Mouse (Mus musculus) liver, embryonic 13.5 days (tissue): Measurements from ENCODE around the gene Olfr1352. TPM values are rescaled to one million over a fixed set of nuclear protein-coding genes. Genes with fewer than 3 reads are reported as not detected.
"Not testable (repeated sequence)": the region's sequence is repeated elsewhere in the genome, so short reads cannot be mapped to it uniquely, and the experiment has no call there.

Experiments
- ATAC-seq: fragments of 200-750 bp; cut with Nextera tagmentation; 2 replicates; pipeline ENCODE4 v1.8.0; 2017; ENCODE audit warnings: low read depth, mild to moderate bottlenecking, moderate number of reproducible peaks, moderate library complexity
- DNase-seq: peaks from one replicate; pipeline ENCODE4 v3.0.0; 2022
- H3K27ac ChIP-seq: fragments of 300-500 bp; sonication (generic); 2 replicates; pipeline ENCODE4 v1.5.1; 2015; ENCODE audit warnings: moderate library complexity, mild to moderate bottlenecking, inconsistent platforms
- H3K27me3 ChIP-seq: fragments of 300-500 bp; sonication (generic); 2 replicates; pipeline ENCODE4 v1.6.1; 2015; ENCODE audit warnings: mild to moderate bottlenecking, inconsistent platforms
- H3K36me3 ChIP-seq: fragments of 300-500 bp; sonication (generic); 2 replicates; pipeline ENCODE4 v1.6.1; 2015; ENCODE audit warnings: mild to moderate bottlenecking, inconsistent platforms
- H3K4me1 ChIP-seq: fragments of 300-500 bp; sonication (generic); replicated peaks from 2 replicates; pipeline ENCODE4 v1.6.1; 2015; ENCODE audit warnings: inconsistent platforms
- H3K4me2 ChIP-seq: fragments of 300-500 bp; sonication (generic); 2 replicates; pipeline ENCODE4 v1.6.1; 2015; ENCODE audit warnings: inconsistent platforms, mild to moderate bottlenecking, moderate library complexity
- H3K4me3 ChIP-seq: fragments of 300-500 bp; sonication (generic); replicated peaks from 2 replicates; pipeline ENCODE4 v1.5.1; 2015; ENCODE audit warnings: mild to moderate bottlenecking, inconsistent platforms
- H3K9ac ChIP-seq: fragments of 300-500 bp; sonication (generic); 2 replicates; pipeline ENCODE4 v1.6.1; 2015; ENCODE audit warnings: mild to moderate bottlenecking, inconsistent platforms
- H3K9me3 ChIP-seq: fragments of 300-500 bp; sonication (generic); replicated peaks from 2 replicates; pipeline ENCODE4 v1.6.1; 2016; ENCODE audit warnings: inconsistent platforms
- WGBS: fragments of 180-500 bp; shearing (Covaris S2); methylation state at CpG from one replicate; pipeline ENCODE4 v1.1.7; 2015; ENCODE audit not compliant: insufficient replicate concordance; 5-methylcytosine and 5-hydroxymethylcytosine counted together
- polyA plus RNA-seq: library from polyadenylated mRNA; unstranded; fragments of >200 nt; fragmentation: Nextera tagmentation; extraction: Ambion mirVana; gene quantifications from 2 replicates; pipeline ENCODE4 v1.2.1, GENCODE M21; 2015

The Olfr1352 gene
- polyA plus RNA-seq = not detected in 2 replicates

GRCm38 (mm10) chr10:78980750-78981149 is at the start of gene Olfr1352:
Olfr1352 (plus strand) TSS chr10:78981050.
- DNase-seq (no peak), ATAC-seq (no peak)
- no peak within 1 kb of the TSS for H3K9ac ChIP-seq
- H3K4me3 ChIP-seq = no peak within 1 kb of the TSS
- no peaks in the 10 kb centered on the region for H3K4me1 ChIP-seq
- H3K27me3 ChIP-seq = no peaks in the 10 kb centered on the region
- no peaks in the 10 kb centered on the region for H3K9me3 ChIP-seq
- H3K4me2 ChIP-seq = no peak within 1 kb of the TSS
- H3K36me3 ChIP-seq = no peaks in the 10 kb centered on the region
- no peak within 1 kb of the TSS for H3K27ac ChIP-seq

- not testable (repeated sequence) for H3K4me1 ChIP-seq, ATAC-seq, H3K27me3 ChIP-seq, H3K9me3 ChIP-seq, H3K36me3 ChIP-seq, H3K27ac ChIP-seq, H3K4me2 ChIP-seq, H3K9ac ChIP-seq, H3K4me3 ChIP-seq, DNase-seq
- WGBS = 68% methylated on average over 1 of the region's 1 CpGs
Observed at GRCm38 (mm10) chr10:78950336-78950735, 30.5 kb upstream of the Olfr1352 start, which contains the start of gene Olfr8. Olfr8 (plus strand) TSS chr10:78950636.

DNA sequence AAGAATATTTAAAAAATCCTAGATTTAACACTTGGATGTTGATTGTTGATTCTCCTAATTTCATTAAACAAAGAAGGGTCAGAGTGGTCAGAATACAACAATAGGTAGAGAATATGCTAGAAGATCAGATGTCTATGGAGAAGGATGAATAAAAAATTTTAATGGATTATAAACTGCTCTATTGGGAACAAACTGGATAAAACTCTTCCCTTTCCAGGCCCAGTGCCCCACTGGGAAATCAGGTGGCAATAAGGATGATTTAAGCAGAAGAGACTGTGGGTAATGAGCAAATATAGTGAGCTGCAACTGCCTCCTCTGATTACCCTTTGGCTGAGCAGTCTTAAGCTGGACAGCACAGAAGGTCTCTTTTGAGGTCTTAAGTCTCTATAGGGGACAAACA is 17.8 kb upstream of the Olfr1352 start, which contains the start of gene Olfr1353:
Gene Olfr1353, plus strand, starts transcription at position 301 of the 400 bp plus-strand sequence.
- DNase-seq, H3K9ac ChIP-seq, H3K27me3 ChIP-seq, H3K4me2 ChIP-seq, H3K27ac ChIP-seq, H3K4me3 ChIP-seq, ATAC-seq, H3K9me3 ChIP-seq, H3K4me1 ChIP-seq, H3K36me3 ChIP-seq: not testable (repeated sequence)

GRCm38 (mm10) chr10:79012172-79012571 is 31.3 kb downstream of the Olfr1352 start, which contains the start of gene Olfr1351:
Olfr1351 (plus strand) TSS chr10:79012472.
- ATAC-seq = no peak
- Histone ChIP-seq H3K4me3 (no peak within 1 kb of the TSS), H3K4me1 (no peaks in the 10 kb centered on the region), H3K27me3 (no peaks in the 10 kb centered on the region), H3K9me3 (no peaks in the 10 kb centered on the region), H3K27ac (no peak within 1 kb of the TSS), H3K36me3 (no peaks in the 10 kb centered on the region), H3K9ac (no peak within 1 kb of the TSS), H3K4me2 (no peak within 1 kb of the TSS)
- WGBS = 29% methylated on average over 1 of the region's 1 CpGs
- DNase-seq = no peak

- ATAC-seq = no peak
- H3K4me3 ChIP-seq = no peak within 1 kb of the TSS
- DNase-seq = no peak
Observed at GRCm38 (mm10) chr10:79028441-79028840, 47.6 kb downstream of the Olfr1352 start, which contains the start of gene Olfr57. Olfr57 (plus strand) TSS chr10:79028741.

More at GRCm38 (mm10) chr10:79028441-79028840, 47.6 kb downstream of the Olfr1352 start, which contains the start of gene Olfr57:
- Histone ChIP-seq H3K9me3 (no peaks in the 10 kb centered on the region), H3K36me3 (no peaks in the 10 kb centered on the region), H3K27me3 (no peaks in the 10 kb centered on the region), H3K4me2 (no peak within 1 kb of the TSS), H3K9ac (no peak within 1 kb of the TSS), H3K4me1 (no peaks in the 10 kb centered on the region), H3K27ac (no peak within 1 kb of the TSS)

Other genes with a start within 250 kb of the Olfr1352 start
- not detected in 2 replicates for gene Ccdc105, start 228.0 kb upstream of the Olfr1352 start, polyA plus RNA-seq
- 0.28 and 0.38 TPM in 2 replicates for gene Slc1a6, start 200.6 kb upstream of the Olfr1352 start, polyA plus RNA-seq
- gene Olfr1356, start 128.9 kb upstream of the Olfr1352 start, polyA plus RNA-seq = not detected in 2 replicates
- not detected in 2 replicates for gene Olfr1355, start 105.5 kb upstream of the Olfr1352 start, polyA plus RNA-seq
- gene Olfr1354, start 67.9 kb upstream of the Olfr1352 start, polyA plus RNA-seq = not detected in 2 replicates
- not detected in 2 replicates for gene Olfr8, start 30.4 kb upstream of the Olfr1352 start, polyA plus RNA-seq
- not detected in 2 replicates for gene Olfr1353, start 17.7 kb upstream of the Olfr1352 start, polyA plus RNA-seq
- gene Olfr1351, start 31.4 kb downstream of the Olfr1352 start, polyA plus RNA-seq = not detected in 2 replicates
- gene Olfr57, start 47.7 kb downstream of the Olfr1352 start, polyA plus RNA-seq = 0.06 TPM in 1 of 2 replicates, not detected in the other
- 3.7 and 4.9 TPM in 2 replicates for gene 2610008E11Rik, start 116.5 kb downstream of the Olfr1352 start, polyA plus RNA-seq
- gene Vmn2r80, start 167.7 kb downstream of the Olfr1352 start, polyA plus RNA-seq = not detected in 2 replicates